Mouse (Mus musculus): Measurements from ENCODE around the gene Rfxank. TPM values are rescaled to one million over a fixed set of nuclear protein-coding genes. Genes with fewer than 3 reads are reported as not detected.

The Rfxank gene
- total RNA-seq, 4 experiments from 2014 or later: 13.6 to 18.9 (median 14.7) TPM

DNA sequence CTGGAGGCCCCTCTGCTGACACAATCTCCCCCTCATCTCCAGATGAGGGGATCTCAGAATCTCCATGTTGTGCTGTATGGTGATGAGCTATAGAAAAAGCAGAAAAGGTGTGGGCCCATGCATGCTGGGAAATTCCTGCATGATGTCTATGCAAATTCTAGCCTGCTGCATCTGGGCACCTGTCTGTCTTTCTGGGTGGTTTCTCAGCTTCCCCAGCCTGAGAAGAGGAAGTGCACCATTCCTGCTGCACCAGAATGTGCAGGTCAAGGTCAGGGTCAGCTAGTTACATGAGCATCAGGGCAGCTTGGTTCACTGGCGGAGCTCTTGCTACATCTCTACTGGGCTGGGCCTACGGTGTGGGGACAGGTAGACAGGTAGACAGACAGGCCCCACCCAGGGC is 28.5 kb downstream of the Rfxank start:
- DNase-seq (ENCODE audit: low spot score in 2 of 2): no peak

DNA sequence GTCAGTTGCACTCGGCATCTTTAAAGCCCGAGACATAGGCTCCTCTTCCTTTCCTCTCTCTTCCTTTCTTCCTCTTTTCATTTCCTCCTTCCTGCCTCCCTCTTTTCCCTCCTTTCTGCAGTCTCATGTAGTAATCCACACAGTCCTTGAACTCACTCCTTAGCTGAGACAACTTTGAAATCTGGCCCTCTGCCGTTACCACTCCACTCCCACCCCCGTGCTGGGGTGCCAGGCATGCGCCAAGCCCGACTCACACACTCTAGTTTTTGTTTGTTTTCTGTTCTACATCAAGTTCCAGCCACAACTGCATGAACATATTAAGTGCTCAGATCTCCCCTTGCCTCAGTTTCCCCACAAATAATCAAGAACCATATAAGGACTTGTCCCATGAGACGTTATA is 34.0 kb downstream of the Rfxank start:
- DNase-seq (ENCODE audit: low spot score in 2 of 2): no peak

DNA sequence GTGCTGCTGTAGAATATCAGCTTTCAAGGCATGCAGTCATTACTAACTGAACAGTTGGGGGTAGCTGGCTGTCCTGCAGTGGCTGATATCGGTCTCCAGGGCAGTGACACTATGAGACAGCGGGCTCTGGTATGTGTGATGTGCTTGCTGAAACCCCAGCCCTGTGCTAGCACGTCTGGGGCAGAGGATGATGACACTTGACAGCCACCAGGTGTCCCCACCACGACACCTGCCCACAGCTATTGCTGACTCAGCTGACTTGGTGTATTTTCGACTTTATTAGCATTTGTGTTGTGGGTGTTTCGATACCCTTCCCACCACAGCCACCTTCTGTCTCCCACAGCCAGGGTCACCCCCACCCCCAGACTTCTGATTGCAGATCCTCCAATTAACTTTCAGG is 34.4 kb downstream of the Rfxank start:
- no peak for DNase-seq (ENCODE audit: low spot score in 2 of 2)

DNA sequence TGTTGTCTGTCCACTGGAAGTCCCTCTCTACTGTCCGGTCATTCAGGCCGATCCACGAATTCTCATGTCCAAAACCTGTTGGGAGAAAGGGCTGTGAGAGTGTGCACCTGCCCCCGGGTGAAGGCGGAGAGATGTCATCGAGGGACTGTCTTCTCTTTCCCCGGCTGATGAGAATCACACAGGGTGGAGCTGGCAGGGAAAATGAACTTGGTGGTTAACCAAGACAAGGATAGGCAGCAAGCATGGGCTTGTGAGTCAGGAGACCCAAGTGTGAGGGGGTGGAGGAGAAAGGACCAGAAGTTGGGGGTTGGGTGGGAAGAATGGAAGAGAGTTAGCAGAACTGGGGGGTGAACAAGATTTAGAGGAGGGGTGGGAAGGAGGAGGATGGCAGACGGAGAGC is 38.7 kb downstream of the Rfxank start:
- no peak for DNase-seq (ENCODE audit: low spot score in 2 of 2)

DNA sequence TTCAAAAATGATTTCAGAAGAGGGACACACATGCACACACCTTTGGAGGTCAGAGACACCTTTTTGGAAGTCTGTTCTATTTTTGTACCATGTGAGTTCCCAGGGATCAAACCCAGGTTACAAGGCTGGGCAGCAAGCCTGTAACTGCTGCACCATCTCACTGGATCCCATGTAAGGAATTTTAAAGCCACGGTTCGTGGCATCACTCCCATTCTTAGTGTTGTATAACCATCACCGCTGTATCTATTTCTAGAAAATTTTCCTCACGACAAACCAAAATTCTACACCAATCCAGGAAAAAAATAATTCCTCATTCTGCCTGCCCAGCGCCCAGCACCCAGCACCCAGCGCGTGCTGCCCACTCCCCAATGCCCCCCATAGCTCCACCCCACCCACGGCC is 39.7 kb downstream of the Rfxank start:
- DNase-seq (ENCODE audit: low spot score in 2 of 2): no peak

DNA sequence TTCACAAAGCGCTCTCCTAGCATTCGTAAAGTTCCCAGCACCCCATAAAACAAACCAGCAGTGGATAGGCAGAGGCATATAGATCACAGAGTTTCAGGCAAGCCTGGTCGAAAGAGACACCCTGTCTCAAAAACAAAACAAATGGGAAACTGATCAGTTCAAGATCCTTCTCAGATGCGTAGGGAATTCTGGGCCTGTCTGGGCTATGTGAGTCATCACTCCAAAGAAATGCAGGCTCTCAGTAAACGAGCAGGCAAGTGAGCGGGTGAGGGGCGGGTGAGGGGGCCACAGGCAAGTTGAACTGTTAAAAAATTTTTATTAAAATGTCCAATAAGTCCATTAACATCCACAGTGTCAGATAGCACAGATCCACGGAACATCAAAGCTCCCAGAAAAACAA is 46.2 kb downstream of the Rfxank start:
- DNase-seq (ENCODE audit: low spot score in 2 of 2): no peak

DNA sequence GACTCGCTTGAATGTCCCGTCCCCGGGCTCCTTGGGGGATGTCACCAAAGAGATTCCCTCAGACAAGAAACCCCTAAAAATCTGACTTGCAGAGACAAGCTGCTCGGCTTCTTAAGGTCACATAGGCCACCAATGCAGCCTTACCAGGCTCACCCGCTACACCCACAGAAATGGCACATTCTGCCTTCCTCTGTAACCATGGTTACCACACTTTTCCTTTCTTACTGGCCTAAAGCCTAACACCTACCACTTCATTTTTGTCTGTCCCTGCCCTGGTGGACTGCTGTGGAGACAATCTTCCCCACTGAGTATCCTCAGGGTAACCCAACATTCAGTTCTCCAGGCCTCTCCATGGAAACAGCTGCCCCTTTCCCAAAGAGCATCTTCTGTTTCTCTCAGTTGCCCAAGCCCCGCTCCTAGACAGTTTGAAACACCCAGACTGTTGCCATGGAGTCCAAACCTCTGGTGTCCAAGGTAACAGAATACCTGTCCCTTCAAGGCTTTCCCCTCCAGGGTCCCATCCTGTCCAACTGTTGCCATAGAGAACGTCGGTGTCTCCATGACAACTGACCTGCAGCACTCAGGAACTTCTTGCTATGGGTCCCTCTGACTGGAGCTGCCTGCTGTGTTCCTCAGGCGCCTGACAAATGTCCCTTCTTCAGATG is 49.5 kb downstream of the Rfxank start:
- DNase-seq (ENCODE audit: low spot score in 2 of 2): no peak

DNA sequence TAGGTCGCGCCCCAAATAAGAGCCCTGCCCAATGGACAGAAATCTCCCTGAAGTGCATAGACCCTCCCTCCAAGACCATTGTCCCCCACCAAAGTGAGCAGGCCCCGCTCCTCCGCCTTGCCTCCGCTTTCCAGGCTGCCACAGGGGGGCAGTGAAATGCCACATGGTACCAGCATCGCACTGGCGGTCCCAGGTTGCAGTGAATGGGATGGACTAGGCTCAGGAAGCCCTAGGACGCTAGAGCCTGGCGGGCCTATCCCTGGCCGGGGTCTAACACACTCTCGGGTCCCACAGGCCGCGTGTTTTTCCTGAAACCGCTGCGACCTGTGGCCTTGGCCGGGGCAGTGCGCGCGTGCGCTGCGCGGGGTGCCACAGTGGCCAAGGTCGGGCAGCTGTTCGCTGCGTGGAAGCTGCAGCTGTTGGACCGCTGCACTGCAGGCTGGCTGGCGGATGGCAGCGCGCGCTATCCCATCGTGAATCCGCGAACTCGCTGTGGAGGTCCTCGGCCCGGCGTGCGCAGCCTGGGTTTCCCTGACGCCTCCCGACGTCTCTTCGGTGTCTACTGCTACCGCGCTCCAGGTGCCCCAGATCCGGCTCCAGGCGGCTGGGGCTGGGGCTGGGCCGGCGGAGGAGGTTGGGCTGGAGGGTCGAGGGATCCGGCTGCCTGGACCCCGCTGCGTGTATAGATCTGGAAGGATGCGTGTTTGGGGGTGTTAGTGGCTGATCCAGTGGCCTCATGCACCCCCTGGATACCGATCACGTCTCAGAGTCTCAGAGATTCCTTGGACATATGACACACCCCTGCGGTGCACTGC is 50.9 kb downstream of the Rfxank start:
- peak in 1 of 2 experiments; percentile 64 for DNase-seq (ENCODE audit: low spot score in 2 of 2)

DNA sequence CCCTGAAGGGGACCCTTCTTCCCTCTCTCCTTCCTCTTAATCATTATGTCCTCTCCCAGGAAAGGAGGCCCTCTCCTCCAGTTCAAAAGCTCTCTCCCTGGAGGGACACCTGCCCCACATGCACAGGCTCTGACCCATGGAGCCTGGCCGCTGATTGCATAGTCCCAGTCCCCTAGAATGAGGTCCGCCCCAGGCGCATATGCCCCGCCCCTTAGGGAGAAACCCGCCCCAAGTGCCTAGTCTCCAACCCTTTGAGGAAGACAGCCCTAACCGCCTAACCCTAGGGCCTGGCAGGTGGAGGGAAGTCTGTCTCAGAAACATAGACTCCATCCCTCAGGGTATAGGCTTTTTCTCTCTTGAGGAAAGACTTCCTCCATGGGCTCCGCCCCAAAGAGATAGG is 51.7 kb downstream of the Rfxank start:
- DNase-seq (ENCODE audit: low spot score in 2 of 2): no peak

DNA sequence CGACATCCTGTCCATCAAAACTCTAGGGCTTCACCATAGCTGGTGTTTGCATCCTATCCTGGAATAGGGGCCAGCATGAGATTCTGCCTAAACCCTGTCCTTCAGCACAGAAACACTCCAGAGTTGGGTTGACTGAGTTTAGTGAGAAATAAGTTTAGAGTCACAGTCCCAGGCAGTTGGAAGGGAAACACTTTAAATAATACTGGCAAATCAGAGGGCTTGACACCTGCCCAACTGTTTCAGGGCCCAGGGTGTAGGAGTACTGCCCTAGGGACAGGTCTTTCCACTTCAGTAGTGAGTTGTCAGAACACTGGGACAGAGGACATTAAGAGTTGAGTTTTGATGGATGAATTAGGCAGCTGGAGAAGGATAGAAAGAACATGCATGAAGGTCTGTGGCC is 52.8 kb downstream of the Rfxank start:
- no peak for DNase-seq (ENCODE audit: low spot score in 2 of 2)

DNA sequence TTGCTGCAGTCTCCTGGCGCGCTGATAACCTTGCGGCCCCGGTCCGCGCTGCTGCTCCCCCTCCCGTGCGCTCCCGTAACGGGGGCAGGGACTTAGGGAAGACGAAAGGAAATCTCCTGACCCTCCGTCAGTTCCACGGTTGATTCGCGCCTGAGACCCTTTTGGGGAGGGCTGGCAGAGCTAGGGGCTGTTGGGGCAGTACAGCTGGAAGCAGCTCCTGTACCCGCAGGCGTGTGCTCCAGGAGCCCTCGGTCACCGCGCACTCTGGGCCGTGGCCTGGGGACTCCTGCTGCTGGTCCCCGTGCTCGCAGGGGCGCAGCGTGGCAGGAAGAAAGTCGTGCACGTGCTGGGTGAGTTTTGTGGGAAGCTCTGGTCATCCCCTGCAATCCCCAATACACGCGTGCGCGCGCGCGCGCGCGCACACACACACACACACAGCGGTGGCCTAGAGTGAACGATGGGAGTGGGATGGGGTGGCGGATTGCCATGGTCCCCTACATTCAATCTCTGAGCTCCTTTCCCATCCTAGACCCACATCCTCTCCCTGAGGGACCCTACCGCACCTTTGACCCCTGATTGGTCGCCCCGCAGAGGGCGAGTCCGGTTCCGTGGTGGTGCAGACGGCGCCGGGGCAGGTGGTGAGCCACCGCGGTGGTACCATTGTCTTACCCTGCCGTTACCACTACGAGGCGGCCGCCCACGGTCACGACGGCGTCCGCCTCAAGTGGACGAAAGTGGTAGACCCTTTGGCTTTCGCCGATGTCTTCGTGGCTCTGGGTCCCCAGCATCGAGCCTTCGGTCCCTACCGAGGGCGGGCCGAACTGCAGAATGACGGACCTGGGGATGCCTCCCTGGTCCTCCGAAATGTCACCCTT is 54.5 kb downstream of the Rfxank start:
- no peak for DNase-seq (ENCODE audit: low spot score in 2 of 2)

DNA sequence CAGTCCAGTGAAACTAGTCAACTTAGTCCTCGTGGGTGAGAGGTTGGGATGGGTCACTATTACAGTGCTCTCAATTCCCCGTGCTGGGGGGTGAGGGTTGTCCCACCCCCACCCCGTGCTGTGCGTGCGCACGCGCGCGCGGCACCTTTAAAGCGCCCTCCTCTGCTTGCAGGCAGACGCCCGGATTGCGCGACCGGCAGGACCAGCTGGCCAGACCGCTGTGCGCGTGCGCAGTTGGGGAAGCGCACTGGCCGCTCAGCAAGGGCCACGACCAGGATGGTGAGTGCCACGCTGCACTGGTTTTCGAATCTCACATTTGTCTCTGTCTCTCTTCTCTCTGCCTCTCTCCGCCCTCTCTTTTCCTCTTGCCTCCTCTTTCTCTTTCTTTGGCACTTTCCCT is 55.7 kb downstream of the Rfxank start, which contains the start of gene Hapln4:
Hapln4 (plus strand) TSS at position 173 of the 400 bp plus-strand sequence.
- DNase-seq (ENCODE audit: low spot score in 2 of 2): peak in 1 of 2 experiments; percentile 56

DNA sequence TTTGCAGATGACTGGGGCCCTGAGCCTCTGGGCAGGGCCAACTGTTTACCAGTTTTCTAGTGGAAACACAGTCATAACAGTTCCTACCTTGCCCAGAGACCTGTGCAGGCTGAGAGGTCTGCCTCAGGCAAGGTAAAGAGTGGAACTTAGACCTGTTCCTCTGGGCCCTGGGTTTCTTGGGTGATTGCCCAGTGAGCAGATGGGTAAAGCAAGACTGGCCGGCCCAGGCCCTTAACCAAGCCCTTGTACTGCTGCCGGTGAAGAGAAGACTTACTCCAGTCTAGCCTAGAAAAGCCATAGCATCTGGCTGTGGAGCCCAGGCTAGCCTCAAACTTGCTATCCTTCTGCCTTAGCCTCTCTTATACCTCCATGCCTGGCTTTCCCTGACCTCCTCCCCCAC is 57.0 kb downstream of the Rfxank start:
- DNase-seq (ENCODE audit: low spot score in 2 of 2): no peak

Small RNA genes lying within 50 kb of the gene (microRNA-seq; reads per million reads assigned to microRNA genes)
- gene Mir7066: 10.8 to 11.9 reads per million in 2 experiments

Other genes starting within 250 kb of the Rfxank start
- under 1 TPM in 2 of 4 experiments, not detected in 2; 0.41 to 0.47 TPM for gene Tssk6, start 237.0 kb downstream of the Rfxank start, total RNA-seq (2022)
- gene Ndufa13, start 236.6 kb downstream of the Rfxank start, total RNA-seq (2022): 100 to 1,000 TPM in 3 of 4 experiments, 10 to 100 TPM in 1; 95.2 to 148 (median 127) TPM
- gene Yjefn3, start 236.4 kb downstream of the Rfxank start, total RNA-seq (2022): 10 to 100 TPM; 19.1 to 43.7 (median 32.3) TPM
- gene Gatad2a, start 142.8 kb downstream of the Rfxank start, total RNA-seq (2022): 10 to 100 TPM; 27.9 to 37.6 (median 33.3) TPM
- gene Mau2, start 96.4 kb downstream of the Rfxank start, total RNA-seq (2022): 10 to 100 TPM; 62.7 to 76.5 (median 72.8) TPM
- gene Sugp1, start 96.3 kb downstream of the Rfxank start, total RNA-seq (2022): 10 to 100 TPM; 55.2 to 60.3 (median 57.2) TPM
- 10 to 100 TPM in 1 of 4 experiments, 1 to 10 TPM in 3; 2.6 to 11.3 (median 4.6) TPM for gene Tm6sf2, start 66.2 kb downstream of the Rfxank start, total RNA-seq (2022)
- 100 to 1,000 TPM in 2 of 4 experiments, 10 to 100 TPM in 2; 96.7 to 109 (median 100) TPM for gene Hapln4, start 55.7 kb downstream of the Rfxank start, total RNA-seq (2022)
- 100 to 1,000 TPM; 121 to 134 (median 129) TPM for gene Ncan, start 18.3 kb downstream of the Rfxank start, total RNA-seq (2022)
- gene Nr2c2ap, start 7.8 kb downstream of the Rfxank start, total RNA-seq (2022): 10 to 100 TPM; 28.3 to 38.4 (median 31.2) TPM
- gene Borcs8, start 345 bp upstream of the Rfxank start, total RNA-seq (2022): 10 to 100 TPM; 41.6 to 46.4 (median 43.8) TPM
- gene Mef2b, start 557 bp upstream of the Rfxank start, total RNA-seq (2022): under 1 TPM in 2 of 4 experiments, not detected in 2; 0.82 to 0.96 TPM
- 10 to 100 TPM; 48.9 to 58.8 (median 53.3) TPM for gene Tmem161a, start 33.2 kb upstream of the Rfxank start, total RNA-seq (2022)
- gene Slc25a42, start 73.2 kb upstream of the Rfxank start, total RNA-seq (2022): 10 to 100 TPM; 32.9 to 55.2 (median 45.8) TPM
- gene Sugp2, start 95.1 kb upstream of the Rfxank start, total RNA-seq (2022): 100 to 1,000 TPM; 113 to 141 (median 123) TPM
- 10 to 100 TPM; 38.0 to 49.2 (median 40.1) TPM for gene Armc6, start 95.3 kb upstream of the Rfxank start, total RNA-seq (2022)
- 10 to 100 TPM; 74.1 to 89.8 (median 80.1) TPM for gene Homer3, start 143.7 kb upstream of the Rfxank start, total RNA-seq (2022)
- gene Ddx49, start 163.3 kb upstream of the Rfxank start, total RNA-seq (2022): 10 to 100 TPM; 49.2 to 55.5 (median 54.6) TPM
- gene Cope, start 163.4 kb upstream of the Rfxank start, total RNA-seq (2022): 100 to 1,000 TPM; 127 to 152 (median 135) TPM
- gene Cers1, start 176.6 kb upstream of the Rfxank start, total RNA-seq (2022): 100 to 1,000 TPM in 3 of 4 experiments, 10 to 100 TPM in 1; 99.3 to 118 (median 106) TPM
- 10 to 100 TPM in 2 of 4 experiments, 1 to 10 TPM in 1, not detected in 1; 4.8 to 16.4 (median 11.3) TPM for gene Gdf1, start 190.7 kb upstream of the Rfxank start, total RNA-seq (2022)
- 10 to 100 TPM; 57.9 to 73.1 (median 65.4) TPM for gene Upf1, start 214.1 kb upstream of the Rfxank start, total RNA-seq (2022)
- 1 to 10 TPM in 1 of 4 experiments, under 1 TPM in 3; 0.31 to 1.4 (median 0.73) TPM for gene Comp, start 234.4 kb upstream of the Rfxank start, total RNA-seq (2022)